Mouse (Mus musculus): Measurements from ENCODE around the gene Cx3cr1.

Cx3cr1 gene

DNA sequence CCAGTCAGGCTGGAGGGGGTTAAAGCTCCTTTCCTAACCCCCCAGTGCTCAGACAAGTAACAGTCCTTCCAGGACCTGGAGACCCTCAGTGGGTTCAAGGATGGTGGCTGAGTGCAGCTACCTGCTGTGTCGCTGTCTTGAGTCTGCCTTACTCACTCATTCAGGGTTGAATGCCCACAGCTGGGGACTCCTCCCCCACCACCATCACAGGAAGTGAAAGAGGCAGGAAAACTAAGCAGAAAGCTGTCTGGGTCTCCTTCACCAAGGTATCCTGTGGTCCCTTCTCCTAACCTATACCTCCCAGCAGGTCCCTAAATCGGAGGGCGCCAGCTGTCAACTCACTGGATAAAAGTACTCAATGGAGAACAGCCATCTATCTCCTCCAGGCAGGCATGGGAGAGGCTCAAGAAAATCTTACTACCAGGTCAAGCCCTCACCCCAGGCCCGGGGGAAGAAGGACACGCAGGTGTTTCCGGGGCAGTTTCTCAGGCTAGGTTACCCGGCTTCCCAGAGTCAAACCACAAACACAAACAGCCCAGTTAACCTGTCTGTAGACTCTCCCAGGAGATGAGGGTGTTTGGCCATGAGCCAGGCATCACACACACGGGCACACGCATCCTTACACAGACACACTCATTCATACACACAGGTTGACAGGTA is 91.4 kb downstream of the Cx3cr1 start:
- in situ Hi-C loops (cut with MboI; ENCODE audit: low sequenced_read_pairs): no loop called here

- in situ Hi-C loops (cut with MboI; ENCODE audit: low sequenced_read_pairs): no loop called here
These were observed 92.1 kb downstream of the Cx3cr1 start for GRCm38 (mm10) chr9:119977557-119978060.

- in situ Hi-C loops (cut with MboI; ENCODE audit: low sequenced_read_pairs): no loop called here
These were observed 92.7 kb downstream of the Cx3cr1 start for GRCm38 (mm10) chr9:119976704-119977556.

- in situ Hi-C loops (cut with MboI; ENCODE audit: low sequenced_read_pairs): no loop called here
These were observed 94.4 kb downstream of the Cx3cr1 start for GRCm38 (mm10) chr9:119975286-119975685.

- in situ Hi-C loops (cut with MboI; ENCODE audit: low sequenced_read_pairs): no loop called here
These were observed 95.1 kb downstream of the Cx3cr1 start for GRCm38 (mm10) chr9:119974609-119975008.

- in situ Hi-C loops (cut with MboI; ENCODE audit: low sequenced_read_pairs): no loop called here
These were observed 95.7 kb downstream of the Cx3cr1 start for GRCm38 (mm10) chr9:119973869-119974520.

DNA sequence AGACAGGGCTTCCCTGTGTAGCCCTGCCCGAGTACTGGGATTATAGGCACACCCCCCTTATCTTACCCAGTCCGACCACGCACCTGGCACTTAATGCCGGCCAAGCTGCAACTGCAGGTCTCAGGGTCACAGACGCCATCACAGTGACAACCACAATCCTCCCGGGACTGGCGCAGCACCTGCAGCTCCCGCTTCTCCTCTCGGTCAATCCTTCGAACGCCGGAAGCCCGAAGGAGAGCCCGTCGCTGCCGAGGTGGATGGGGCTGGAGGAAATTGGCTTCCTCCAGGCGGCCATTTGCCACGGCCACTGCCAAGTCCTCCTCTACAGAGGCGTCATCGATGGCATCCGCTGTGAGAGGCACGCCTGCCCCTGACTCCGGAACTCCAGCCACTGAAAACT is 96.4 kb downstream of the Cx3cr1 start:
- in situ Hi-C loops (cut with MboI; ENCODE audit: low sequenced_read_pairs): no loop called here

GRCm38 (mm10) chr9:119972582-119972981 is 97.1 kb downstream of the Cx3cr1 start:
- in situ Hi-C loops (cut with MboI; ENCODE audit: low sequenced_read_pairs): no loop called here

DNA sequence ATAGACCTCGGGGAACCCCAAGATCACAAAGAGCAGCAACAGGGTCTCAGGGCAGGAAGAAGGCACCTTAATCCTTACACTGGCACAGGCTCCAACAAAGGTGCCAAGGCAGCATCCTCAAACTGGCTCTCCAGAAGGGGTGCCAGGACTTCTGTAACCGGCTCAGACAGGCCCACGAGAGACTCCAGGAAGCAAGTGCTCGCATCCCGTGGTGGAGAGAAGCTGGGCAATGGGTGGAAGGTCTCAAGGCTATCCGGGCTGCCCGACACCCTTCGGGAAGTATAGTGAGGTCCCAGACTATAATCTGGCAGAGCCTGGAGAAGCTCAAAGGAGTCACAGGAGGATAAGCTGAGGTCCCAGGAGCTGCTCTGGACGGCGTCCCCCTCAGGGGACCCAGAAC is 97.5 kb downstream of the Cx3cr1 start:
- in situ Hi-C loops (cut with MboI; ENCODE audit: low sequenced_read_pairs): no loop called here

- in situ Hi-C loops (cut with MboI; ENCODE audit: low sequenced_read_pairs): no loop called here
These were observed 98.7 kb downstream of the Cx3cr1 start for GRCm38 (mm10) chr9:119970763-119971656.

DNA sequence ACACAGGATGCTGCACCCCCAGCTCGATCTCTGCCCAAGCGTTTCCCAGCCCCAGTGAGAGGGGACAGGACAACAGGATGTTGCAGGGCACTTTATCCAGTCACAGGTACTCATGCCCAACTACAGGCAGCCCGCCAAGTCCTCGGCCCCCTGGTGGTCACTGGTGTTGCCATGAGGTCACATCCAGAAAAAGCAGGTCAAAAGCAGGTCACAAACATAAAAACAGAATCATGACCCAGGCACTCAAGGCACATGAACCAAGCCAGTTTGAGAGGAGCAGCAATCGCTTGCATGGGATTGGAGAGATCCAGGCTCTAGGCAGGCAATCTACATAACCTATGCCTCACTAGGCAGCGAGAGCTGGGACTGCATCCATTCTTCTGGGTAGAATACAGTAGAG is 99.5 kb downstream of the Cx3cr1 start:
- in situ Hi-C loops (cut with MboI; ENCODE audit: low sequenced_read_pairs): no loop called here

DNA sequence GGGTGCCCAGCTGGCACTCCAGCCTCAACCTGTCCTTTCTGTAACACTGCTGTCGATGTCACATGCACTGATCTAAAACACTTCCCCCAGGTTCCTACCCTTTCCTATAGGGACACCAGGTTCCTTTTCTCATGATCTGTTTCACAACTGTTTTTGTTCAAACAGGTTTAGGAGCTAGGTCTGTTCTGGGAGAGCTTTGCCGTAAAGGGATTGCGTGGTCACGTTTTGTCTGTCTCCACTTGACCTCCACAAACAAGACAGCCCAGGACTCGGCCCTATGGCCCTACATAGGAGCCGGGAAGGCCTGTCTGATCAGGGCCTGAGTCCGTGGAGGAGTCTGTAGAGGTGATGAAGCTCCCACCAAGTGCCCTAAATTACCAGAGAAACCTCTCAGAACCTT is 99.9 kb downstream of the Cx3cr1 start:
- in situ Hi-C loops (cut with MboI; ENCODE audit: low sequenced_read_pairs): no loop called here

- in situ Hi-C loops (cut with MboI; ENCODE audit: low sequenced_read_pairs): no loop called here
These were observed 103.3 kb downstream of the Cx3cr1 start for GRCm38 (mm10) chr9:119966221-119966910.

DNA sequence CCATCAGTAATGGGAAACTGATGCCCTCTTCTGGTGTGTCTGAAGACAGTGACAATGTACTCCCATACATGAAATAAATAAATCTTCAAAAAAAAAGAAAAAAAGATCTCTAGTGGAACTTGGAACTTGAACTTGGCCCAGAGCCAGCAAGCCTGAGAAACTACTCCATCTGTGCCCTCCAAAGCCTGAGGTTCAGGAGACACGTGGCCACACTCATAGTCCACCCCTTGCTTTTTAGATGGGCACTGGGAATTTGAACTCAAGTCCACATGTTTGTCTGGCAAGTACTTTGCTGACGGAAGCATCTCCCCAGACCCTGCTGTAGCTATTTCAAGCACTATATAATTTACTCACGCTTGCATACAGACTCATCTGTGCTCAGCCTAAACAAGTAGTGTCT is 104.5 kb downstream of the Cx3cr1 start:
- in situ Hi-C loops (cut with MboI; ENCODE audit: low sequenced_read_pairs): no loop called here

DNA sequence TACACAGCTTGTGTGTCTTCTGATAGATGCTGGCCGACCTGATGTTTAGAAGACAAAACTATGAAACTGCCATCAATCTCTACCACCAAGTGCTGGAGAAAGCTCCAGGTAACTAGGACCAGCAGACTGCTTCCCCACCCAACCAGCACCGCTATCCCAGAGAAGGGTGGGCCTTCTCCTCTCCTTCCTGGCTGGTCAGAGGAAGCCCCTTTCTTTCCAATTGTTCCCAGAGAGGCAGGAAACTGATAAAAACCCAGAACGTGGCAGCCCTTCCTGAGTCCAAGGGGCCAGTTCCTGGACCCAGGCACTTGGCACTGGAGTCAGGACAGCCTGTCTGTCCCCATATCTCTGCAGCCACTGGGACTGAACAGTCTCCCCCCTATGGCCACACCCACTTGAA is 105.5 kb downstream of the Cx3cr1 start:
- in situ Hi-C loops (cut with MboI; ENCODE audit: low sequenced_read_pairs): no loop called here

- in situ Hi-C loops (cut with MboI; ENCODE audit: low sequenced_read_pairs): no loop called here
These were observed 106.6 kb downstream of the Cx3cr1 start for GRCm38 (mm10) chr9:119962987-119963667.

GRCm38 (mm10) chr9:119962216-119962615 is 107.5 kb downstream of the Cx3cr1 start:
- in situ Hi-C loops (cut with MboI; ENCODE audit: low sequenced_read_pairs): no loop called here

GRCm38 (mm10) chr9:119958835-119959234 is 110.8 kb downstream of the Cx3cr1 start:
- in situ Hi-C loops (cut with MboI; ENCODE audit: low sequenced_read_pairs): no loop called here

- in situ Hi-C loops (cut with MboI; ENCODE audit: low sequenced_read_pairs): no loop called here
These were observed 118.3 kb downstream of the Cx3cr1 start for GRCm38 (mm10) chr9:119951388-119951787.
